Mouse (Mus musculus) gastrocnemius, adult 2 months (tissue): Measurements from ENCODE around the gene Arpp19. TPM values are rescaled to one million over a fixed set of nuclear protein-coding genes. Genes with fewer than 3 reads are reported as not detected.
A peak's percentile ranks its signal among the peaks of the same experiment; 100 is the strongest.

ENCODE experiments used
- DNase-seq: peaks from one replicate; pipeline ENCODE4 v3.0.0; 2022
- H3K27ac ChIP-seq: fragments of 200-600 bp; 2 replicates; pipeline ENCODE4 v1.8.1; 2022; ENCODE audit warnings: mild to moderate bottlenecking
- H3K4me3 ChIP-seq: fragments of 200-600 bp; 2 replicates; pipeline ENCODE4 v1.8.1; 2022; ENCODE audit warnings: mild to moderate bottlenecking, moderate library complexity
- CTCF ChIP-seq: fragments of 200-600 bp; IDR thresholded peaks from 2 replicates; pipeline ENCODE4 v1.8.1; 2022; ENCODE audit warnings: antibody characterized with exemption, mild to moderate bottlenecking, moderate library complexity
- intact Hi-C: fragments of 180-260 bp; cut with DNase I; formaldehyde crosslinking; loops from one replicate; pipeline ENCODE4 v1.15.1; 2025
- total RNA-seq, 2 experiments: library from RNA; stranded (reverse); gene quantifications; 2 replicates each; pipeline ENCODE4 v1.2.3; 2021

Arpp19 gene
- total RNA-seq, 2 experiments from 2014 or later = 125 to 160 TPM

GRCm38 (mm10) chr9:75085242-75085824 is 47.9 kb downstream of the Arpp19 start:
- Histone ChIP-seq H3K27ac (no peak overlapping the region), H3K4me3 (no peak overlapping the region)
- no peak for TF ChIP-seq CTCF
- no peak for DNase-seq
- intact Hi-C loops = no loop called here

GRCm38 (mm10) chr9:75087823-75088222 is 50.4 kb downstream of the Arpp19 start:
- DNase-seq = peak; percentile 55
- H3K4me3 ChIP-seq = peak overlapping the region; percentile 48
- TF ChIP-seq CTCF = no peak
- peak overlapping the region; percentile 86 for H3K27ac ChIP-seq
- intact Hi-C loops = no loop called here

DNA sequence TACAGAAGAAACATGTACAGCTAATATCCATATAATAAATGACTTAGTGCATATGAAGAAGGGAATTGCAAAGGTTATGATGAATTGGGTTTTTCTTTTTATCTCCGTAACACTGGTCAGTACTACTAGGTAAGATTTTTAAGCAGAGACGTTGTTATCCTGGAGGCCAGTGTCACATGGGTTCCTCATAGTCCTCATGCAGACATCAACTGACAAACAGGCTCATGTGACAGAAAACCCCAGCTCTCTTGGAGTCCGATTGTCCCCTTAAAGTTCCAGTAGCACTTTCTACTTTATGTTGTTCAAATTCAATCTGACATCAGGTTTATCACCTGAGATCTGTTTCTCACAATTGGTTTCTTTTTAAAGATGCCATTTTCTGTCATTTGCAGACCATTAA is 51.9 kb downstream of the Arpp19 start:
- intact Hi-C loops = no loop called here
- no peak for DNase-seq
- H3K27ac ChIP-seq = no peak overlapping the region
- H3K4me3 ChIP-seq = no peak overlapping the region
- TF ChIP-seq CTCF = no peak

- Histone ChIP-seq H3K4me3 (no peak overlapping the region), H3K27ac (no peak overlapping the region)
- TF ChIP-seq CTCF = no peak
- intact Hi-C loops = no loop called here
- DNase-seq = no peak
These were observed 54.7 kb downstream of the Arpp19 start for GRCm38 (mm10) chr9:75092134-75092533.

GRCm38 (mm10) chr9:75094762-75095161 is 57.3 kb downstream of the Arpp19 start:
- TF ChIP-seq CTCF = no peak
- Histone ChIP-seq H3K27ac (no peak overlapping the region), H3K4me3 (no peak overlapping the region)
- DNase-seq = no peak
- intact Hi-C loops = no loop called here

- TF ChIP-seq CTCF = no peak
- intact Hi-C loops = no loop called here
- Histone ChIP-seq H3K27ac (no peak overlapping the region), H3K4me3 (no peak overlapping the region)
- DNase-seq = no peak
These were observed 61.5 kb downstream of the Arpp19 start for GRCm38 (mm10) chr9:75098937-75099336.

DNA sequence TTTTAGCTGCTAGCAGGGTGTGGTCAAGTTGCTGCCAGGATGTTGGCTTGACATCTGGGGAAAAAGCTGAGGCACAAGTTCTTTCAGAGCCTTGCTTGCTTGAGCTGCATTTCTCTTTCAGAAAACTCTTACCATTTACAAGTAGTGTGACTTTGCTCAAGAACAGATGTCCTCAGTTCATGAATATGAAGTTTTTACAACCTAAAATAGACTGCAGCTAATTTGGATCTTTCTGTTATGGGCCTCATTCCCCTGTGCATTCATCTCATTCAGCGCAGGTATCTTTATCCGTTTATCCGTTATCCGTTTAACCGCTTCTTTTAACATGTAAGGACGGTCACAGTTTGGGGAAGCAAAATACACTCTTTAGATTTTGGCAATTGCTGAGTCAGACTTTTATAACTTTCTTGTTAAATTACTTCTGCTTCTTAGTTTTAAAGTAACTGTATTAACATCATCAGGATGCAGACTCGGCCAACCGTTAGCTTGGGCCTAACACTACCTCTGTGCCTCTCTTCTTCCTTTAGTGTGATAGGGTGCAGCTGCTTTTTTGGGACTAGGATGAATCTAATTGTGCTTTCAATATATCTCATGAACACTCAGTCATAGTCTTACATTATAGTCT is 62.9 kb downstream of the Arpp19 start:
- TF ChIP-seq CTCF = no peak
- no peak for DNase-seq
- H3K4me3 ChIP-seq = no peak overlapping the region
- no peak overlapping the region for H3K27ac ChIP-seq
- intact Hi-C loops = no loop called here

GRCm38 (mm10) chr9:75102131-75102530 is 64.7 kb downstream of the Arpp19 start:
- intact Hi-C loops = no loop called here
- no peak overlapping the region for H3K4me3 ChIP-seq
- no peak overlapping the region for H3K27ac ChIP-seq
- no peak for TF ChIP-seq CTCF
- DNase-seq = no peak

Other genes starting within 250 kb of the Arpp19 start
- not detected for gene Onecut1, start 175.7 kb upstream of the Arpp19 start, total RNA-seq
- gene Fam214a, start 84.7 kb upstream of the Arpp19 start, total RNA-seq = 10 to 100 TPM; 21.0 to 29.4 TPM
- 10 to 100 TPM in 1 of 2 experiments, 1 to 10 TPM in 1; 7.2 to 12.1 TPM for gene Myo5a, start 33.4 kb downstream of the Arpp19 start, total RNA-seq
- gene Myo5c, start 194.4 kb downstream of the Arpp19 start, total RNA-seq = 10 to 100 TPM; 10.8 to 13.6 TPM